Mouse (Mus musculus): ENCODE results near the gene Scn4a.
A peak's percentile ranks its signal among the peaks of the same experiment; 100 is the strongest.

Gene Scn4a

GRCm38 (mm10) chr11:106272644-106273310 is 80.3 kb downstream of the Scn4a start, which contains the start of gene Smarcd2:
Gene Smarcd2 (minus strand): TSS chr11:106272972.
- DNase-seq (ENCODE audit: low spot score in 2 of 2) = peak; percentile 98

DNA sequence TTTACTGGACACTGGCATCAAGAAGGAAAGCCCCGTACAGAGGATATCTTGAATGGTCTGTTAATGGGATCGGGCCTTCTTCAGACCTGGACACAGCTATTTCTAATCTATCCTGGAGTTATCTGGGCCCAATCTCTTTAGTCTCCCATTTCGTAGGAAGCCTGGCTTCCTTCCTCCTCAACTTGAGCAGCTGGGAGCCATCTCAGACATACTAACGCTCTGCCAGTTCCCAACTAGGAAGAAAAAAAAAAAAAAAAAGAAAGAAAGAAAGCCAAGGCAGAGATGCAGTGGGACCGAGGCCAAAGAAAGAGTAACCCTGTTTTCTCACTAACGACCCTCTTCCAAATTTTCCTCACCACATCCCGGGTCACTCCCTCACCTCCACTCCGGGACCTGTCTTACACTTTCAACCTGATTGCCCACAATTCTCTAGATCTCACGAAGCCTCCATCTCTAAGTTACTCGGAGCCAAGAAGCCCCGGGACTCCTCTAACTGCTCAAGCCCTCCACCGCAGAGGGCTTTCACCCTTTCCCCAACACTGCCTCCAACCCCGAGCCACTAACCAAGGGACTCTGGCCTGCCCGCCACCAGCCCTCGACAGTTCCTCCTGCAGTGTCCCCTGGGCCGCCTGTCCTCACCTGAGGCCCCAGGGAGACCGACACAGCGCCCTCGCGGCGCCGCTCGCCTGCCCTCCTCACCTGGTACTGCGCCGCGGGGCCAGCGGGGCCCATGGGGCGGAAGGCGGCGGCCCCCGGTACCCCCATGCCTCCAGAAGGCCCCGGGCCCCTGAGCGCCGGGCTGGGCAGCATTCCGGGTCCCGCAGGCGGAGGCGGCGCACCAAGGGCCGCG is 81.1 kb downstream of the Scn4a start:
- peak; percentile 47 to 51 for DNase-seq (ENCODE audit: low spot score in 2 of 2)

DNA sequence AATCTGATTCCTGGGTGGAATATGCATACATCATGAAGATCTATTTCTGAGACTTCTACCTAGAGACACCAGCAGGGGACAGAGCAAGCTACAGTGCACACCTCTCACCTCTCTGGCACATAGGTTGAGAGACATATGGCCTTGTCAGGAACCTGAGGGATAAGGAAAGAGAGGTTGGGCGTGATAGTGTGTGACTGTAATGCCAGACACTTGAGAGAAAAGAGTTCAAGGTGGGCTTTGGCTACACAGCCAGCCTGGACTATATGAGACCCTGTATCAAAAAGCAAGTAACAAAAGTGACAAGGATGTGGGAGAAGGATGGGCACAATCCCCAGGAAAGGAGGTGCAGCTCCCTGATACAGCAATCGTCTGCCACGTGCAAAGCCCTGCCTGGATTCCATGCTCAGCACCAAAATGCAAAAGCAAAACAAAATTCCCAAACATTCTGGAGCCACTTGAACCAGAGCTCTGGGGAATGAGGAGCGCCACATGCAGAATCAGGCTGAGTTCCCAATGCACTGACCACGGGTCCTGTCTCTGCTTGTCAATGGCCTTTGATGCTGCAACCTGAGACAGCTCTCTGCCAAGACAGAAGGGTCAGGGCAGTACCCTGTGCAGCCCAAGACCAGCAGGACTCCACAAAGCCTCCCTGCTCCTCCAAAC is 81.8 kb downstream of the Scn4a start:
- no peak for DNase-seq (ENCODE audit: low spot score in 2 of 2)

DNA sequence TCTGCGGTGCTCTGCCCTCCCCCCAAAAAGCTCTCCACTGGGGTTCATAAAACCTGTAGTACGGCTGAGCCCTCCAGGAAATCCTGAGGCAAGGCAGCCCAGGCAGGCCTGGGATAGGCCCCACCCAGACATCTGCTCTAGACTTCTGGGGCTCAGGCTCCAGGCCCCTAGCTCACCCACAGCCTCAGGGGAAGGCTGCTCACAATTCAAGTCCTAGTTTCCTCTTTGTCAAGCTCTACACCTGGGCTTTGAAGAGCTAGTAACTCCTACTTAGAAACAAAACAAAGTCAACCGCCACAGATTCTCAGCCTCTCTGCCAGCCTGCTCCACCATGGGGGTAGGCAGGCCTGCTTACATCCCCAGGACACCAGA is 84.0 kb downstream of the Scn4a start:
- no peak for DNase-seq (ENCODE audit: low spot score in 2 of 2)
